Mouse (Mus musculus) liver, embryonic 13.5 days (tissue): ENCODE measurements around the gene Hk3. TPM values are rescaled to one million over a fixed set of nuclear protein-coding genes. Genes with fewer than 3 reads are reported as not detected.

Experiments
- ATAC-seq: fragments of 200-750 bp; cut with Nextera tagmentation; 2 replicates; pipeline ENCODE4 v1.8.0; 2017; ENCODE audit warnings: low read depth, mild to moderate bottlenecking, moderate number of reproducible peaks, moderate library complexity
- DNase-seq: peaks from one replicate; pipeline ENCODE4 v3.0.0; 2022
- H3K27ac ChIP-seq: fragments of 300-500 bp; sonication (generic); 2 replicates; pipeline ENCODE4 v1.5.1; 2015; ENCODE audit warnings: moderate library complexity, mild to moderate bottlenecking, inconsistent platforms
- H3K27me3 ChIP-seq: fragments of 300-500 bp; sonication (generic); 2 replicates; pipeline ENCODE4 v1.6.1; 2015; ENCODE audit warnings: mild to moderate bottlenecking, inconsistent platforms
- H3K36me3 ChIP-seq: fragments of 300-500 bp; sonication (generic); 2 replicates; pipeline ENCODE4 v1.6.1; 2015; ENCODE audit warnings: mild to moderate bottlenecking, inconsistent platforms
- H3K4me1 ChIP-seq: fragments of 300-500 bp; sonication (generic); replicated peaks from 2 replicates; pipeline ENCODE4 v1.6.1; 2015; ENCODE audit warnings: inconsistent platforms
- H3K4me2 ChIP-seq: fragments of 300-500 bp; sonication (generic); 2 replicates; pipeline ENCODE4 v1.6.1; 2015; ENCODE audit warnings: inconsistent platforms, mild to moderate bottlenecking, moderate library complexity
- H3K4me3 ChIP-seq: fragments of 300-500 bp; sonication (generic); replicated peaks from 2 replicates; pipeline ENCODE4 v1.5.1; 2015; ENCODE audit warnings: mild to moderate bottlenecking, inconsistent platforms
- H3K9ac ChIP-seq: fragments of 300-500 bp; sonication (generic); 2 replicates; pipeline ENCODE4 v1.6.1; 2015; ENCODE audit warnings: mild to moderate bottlenecking, inconsistent platforms
- H3K9me3 ChIP-seq: fragments of 300-500 bp; sonication (generic); replicated peaks from 2 replicates; pipeline ENCODE4 v1.6.1; 2016; ENCODE audit warnings: inconsistent platforms
- WGBS: fragments of 180-500 bp; shearing (Covaris S2); methylation state at CpG from one replicate; pipeline ENCODE4 v1.1.7; 2015; ENCODE audit not compliant: insufficient replicate concordance; 5-methylcytosine and 5-hydroxymethylcytosine counted together
- polyA plus RNA-seq: library from polyadenylated mRNA; unstranded; fragments of >200 nt; fragmentation: Nextera tagmentation; extraction: Ambion mirVana; gene quantifications from 2 replicates; pipeline ENCODE4 v1.2.1, GENCODE M21; 2015

The Hk3 gene
- polyA plus RNA-seq, 1 experiment from 2014 or later, result 3.7 TPM

DNA sequence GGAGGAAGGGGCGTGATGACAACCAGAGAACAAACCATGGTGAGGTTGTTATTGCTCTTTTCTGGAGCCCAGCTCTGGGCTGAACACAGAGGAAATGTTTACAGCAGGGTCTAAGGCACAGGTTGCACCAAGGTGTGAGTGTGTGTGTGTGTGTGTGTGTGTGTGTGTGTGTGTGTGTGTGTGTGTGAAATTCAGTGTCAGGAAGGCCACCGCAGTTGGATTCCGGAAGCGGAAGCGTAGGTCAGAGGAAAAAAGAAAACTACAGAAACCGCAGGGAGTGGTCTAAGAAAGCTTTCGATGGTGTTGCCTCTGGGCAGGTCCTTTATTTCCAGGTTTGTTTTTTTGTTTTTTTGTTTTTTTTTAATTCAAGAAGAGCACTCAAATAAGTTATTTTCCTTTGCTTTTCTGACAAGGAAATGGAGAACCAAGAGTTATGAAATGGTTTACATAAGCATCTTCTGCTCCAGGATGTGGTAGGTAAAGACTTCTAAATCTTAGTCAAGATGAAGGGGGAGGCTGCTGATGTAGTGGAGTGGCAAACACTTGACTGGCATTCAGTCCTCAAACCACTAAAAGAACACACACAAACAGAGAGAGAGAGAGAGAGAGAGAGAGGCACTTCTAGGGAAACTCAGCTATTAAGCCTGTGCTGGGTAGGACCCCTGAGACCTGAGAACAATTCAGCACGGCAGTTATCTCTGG, 3.1 kb downstream of the Hk3 start:
- H3K36me3 ChIP-seq, result no peaks in the 10 kb centered on the region
- H3K9ac ChIP-seq, result no peak overlapping the region
- H3K9me3 ChIP-seq, result no peaks in the 10 kb centered on the region
- WGBS, result 68% methylated on average over 8 of the region's 8 CpGs
- H3K4me2 ChIP-seq, result no peak overlapping the region
- H3K27ac ChIP-seq, result no peak overlapping the region
- ATAC-seq (no peak), DNase-seq (no peak)
- H3K4me1 ChIP-seq, result 0 out of 2 replicates have a peak, but pooled peaks cover 2% of the 10 kb centered on the region
- H3K4me3 ChIP-seq, result no peak overlapping the region
- H3K27me3 ChIP-seq, result no peaks in the 10 kb centered on the region

DNA sequence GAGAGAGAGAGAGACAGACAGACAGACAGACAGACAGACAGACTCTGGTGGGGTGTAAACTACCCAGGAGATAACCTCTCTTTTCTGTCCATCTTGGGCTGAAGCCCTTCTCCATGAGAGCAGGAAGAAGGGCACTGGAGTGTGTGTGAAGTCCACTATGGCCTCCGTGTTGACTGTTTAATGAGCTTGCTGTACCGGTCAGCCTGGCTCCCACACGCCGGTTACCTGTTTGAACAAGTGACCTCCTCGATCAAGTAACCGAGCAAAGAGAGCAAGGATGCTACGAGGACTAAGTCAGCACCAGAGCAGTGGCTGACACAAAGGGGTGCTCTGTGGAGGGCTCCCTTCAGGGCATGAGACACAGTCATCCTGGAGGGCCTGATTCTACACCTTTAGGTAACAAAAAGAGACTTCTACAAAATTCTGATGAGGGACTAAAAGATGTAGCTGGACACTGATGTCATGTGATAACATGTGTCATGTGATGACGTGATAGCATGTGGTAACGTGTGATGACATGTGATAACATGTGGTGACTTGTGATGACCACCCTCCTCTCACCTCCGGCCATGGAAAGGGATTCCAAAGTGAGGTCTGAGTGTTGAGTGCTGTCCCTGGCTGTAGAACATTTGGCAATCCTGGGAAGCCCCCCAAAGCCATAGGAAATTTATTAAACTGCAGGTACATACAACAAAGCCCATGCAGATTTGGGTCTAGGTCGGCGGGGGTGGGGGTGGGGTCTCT, 3.9 kb downstream of the Hk3 start:
- 63% methylated on average over 12 of the region's 12 CpGs for WGBS
- DNase-seq, result no peak
- H3K4me2 ChIP-seq, result no peak overlapping the region
- no peaks in the 10 kb centered on the region for H3K27me3 ChIP-seq
- H3K9me3 ChIP-seq, result no peaks in the 10 kb centered on the region
- no peak for ATAC-seq
- no peak overlapping the region for H3K4me3 ChIP-seq
- no peaks in the 10 kb centered on the region; the same call in 1 of the 2 replicates for H3K4me1 ChIP-seq
- no peak overlapping the region for H3K27ac ChIP-seq
- no peak overlapping the region for H3K9ac ChIP-seq
- no peaks in the 10 kb centered on the region for H3K36me3 ChIP-seq

DNA sequence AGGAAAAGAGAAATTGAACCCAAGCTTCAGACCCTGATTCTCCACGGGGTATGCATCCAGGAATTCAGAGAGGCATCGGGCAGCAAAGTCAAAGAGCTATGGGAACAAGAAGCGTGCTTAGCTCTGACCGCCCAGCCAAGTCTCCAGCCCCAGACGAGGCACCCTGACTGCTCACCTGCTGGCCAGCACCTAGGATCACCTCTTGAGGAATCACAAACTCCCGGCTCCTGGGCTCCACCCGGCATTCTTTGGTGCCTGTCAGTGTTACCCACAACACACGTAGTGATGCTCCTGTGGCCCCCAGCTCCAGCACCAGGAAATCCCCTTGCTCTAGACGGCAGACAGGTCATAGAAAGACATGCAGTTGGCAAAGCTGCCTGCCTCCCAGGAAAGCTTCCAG, 6.7 kb downstream of the Hk3 start:
- WGBS, result 62% methylated on average over 9 of the region's 9 CpGs
- DNase-seq, result no peak
- no peak overlapping the region for H3K4me3 ChIP-seq
- no peak overlapping the region for H3K27ac ChIP-seq
- H3K4me1 ChIP-seq, result no peaks in the 10 kb centered on the region; the same call in 1 of the 2 replicates
- H3K4me2 ChIP-seq, result no peak overlapping the region
- no peaks in the 10 kb centered on the region for H3K9me3 ChIP-seq
- no peak for ATAC-seq
- no peak overlapping the region for H3K9ac ChIP-seq
- no peaks in the 10 kb centered on the region for H3K36me3 ChIP-seq
- no peaks in the 10 kb centered on the region for H3K27me3 ChIP-seq

DNA sequence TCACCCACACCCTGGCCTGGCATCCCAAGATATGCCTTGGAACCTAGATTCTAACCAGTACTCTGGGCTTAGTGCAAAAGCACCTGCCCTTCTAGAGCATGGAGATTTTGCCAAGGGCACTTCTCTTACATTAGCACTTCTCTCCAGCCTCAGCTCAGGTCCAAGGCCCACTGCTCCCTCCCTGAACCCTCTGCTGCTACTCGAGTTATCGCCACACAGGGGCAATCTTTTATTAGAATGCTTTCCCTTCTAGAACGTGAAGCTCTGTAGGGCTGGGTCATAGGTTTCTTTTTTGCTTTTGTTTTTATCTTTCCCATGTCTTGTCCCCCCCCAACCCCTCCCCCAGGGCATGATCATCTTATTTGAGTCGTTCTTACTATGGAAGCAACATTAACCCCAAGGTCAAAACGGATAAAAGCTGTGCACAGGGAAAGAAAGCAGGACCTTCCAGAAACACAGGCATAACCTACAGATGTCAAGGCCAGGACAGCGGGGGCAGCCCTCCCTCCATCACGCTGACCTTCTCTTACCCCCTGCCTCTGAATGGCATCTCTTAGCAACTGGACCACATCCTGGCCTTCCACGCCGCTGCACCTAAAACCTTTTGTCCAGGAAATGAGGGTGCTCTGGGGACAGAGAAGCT, 7.4 kb downstream of the Hk3 start:
- Histone ChIP-seq H3K36me3 (no peaks in the 10 kb centered on the region), H3K4me1 (no peaks in the 10 kb centered on the region; the same call in 1 of the 2 replicates), H3K9me3 (no peaks in the 10 kb centered on the region), H3K27ac (no peak overlapping the region), H3K4me3 (no peak overlapping the region), H3K27me3 (no peaks in the 10 kb centered on the region), H3K4me2 (no peak overlapping the region), H3K9ac (no peak overlapping the region)
- ATAC-seq (no peak), DNase-seq (no peak)
- 33% methylated on average over 9 of the region's 9 CpGs for WGBS

DNA sequence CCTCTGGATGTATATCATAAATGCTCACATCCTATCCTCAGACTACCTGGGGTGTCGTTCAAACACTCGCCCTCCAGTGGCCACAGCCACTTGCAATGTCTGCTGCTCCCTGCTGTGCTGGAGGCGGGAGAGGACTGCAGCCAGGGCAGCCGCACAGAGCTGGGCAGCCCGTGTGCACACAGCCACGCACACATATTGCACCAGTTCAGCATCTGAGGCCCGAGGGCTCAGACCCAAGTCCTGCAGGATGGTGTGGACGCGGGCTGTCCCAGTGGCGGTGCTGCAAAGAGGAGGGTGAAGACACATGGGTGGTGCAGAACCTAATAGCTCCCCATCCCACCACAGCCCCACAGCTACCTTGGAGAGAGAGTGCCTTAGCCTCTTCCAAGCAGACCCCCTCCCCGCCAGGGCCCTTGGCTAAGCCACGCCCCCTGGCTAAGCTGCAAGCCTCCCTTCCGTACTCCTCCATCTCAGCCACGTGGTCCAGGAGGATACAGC, 9.2 kb downstream of the Hk3 start:
- 14% methylated on average over 14 of the region's 14 CpGs for WGBS
- no peak overlapping the region for H3K9ac ChIP-seq
- H3K9me3 ChIP-seq, result no peaks in the 10 kb centered on the region
- H3K4me1 ChIP-seq, result no peaks in the 10 kb centered on the region; the same call in 1 of the 2 replicates
- ATAC-seq (no peak), DNase-seq (no peak)
- H3K27ac ChIP-seq, result no peak overlapping the region
- H3K36me3 ChIP-seq, result no peaks in the 10 kb centered on the region
- H3K4me3 ChIP-seq, result no peak overlapping the region
- H3K27me3 ChIP-seq, result no peaks in the 10 kb centered on the region
- no peak overlapping the region for H3K4me2 ChIP-seq

DNA sequence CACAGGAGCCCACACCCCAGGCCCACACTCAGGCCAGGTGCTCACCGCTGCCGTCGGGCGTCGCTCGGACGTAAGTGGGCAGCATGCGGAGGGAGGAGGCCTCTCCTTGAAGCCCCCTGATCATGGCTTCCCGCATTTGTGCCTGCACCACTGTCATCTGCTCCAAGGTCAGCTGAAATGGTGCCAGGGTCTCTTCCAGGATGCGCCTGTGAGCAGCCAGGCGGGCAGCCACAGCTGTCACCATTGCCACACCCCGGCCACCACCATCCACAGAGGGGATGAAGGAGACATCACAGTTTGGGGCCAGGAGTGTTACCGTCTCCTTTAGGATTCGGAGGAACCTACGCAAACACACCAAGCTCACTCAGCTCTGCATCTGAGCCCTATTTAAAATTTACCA, 10.1 kb downstream of the Hk3 start:
- no peaks in the 10 kb centered on the region for H3K27me3 ChIP-seq
- 78% methylated on average over 15 of the region's 15 CpGs for WGBS
- H3K36me3 ChIP-seq, result no peaks in the 10 kb centered on the region
- H3K4me1 ChIP-seq, result no peaks in the 10 kb centered on the region; the same call in 1 of the 2 replicates
- no peaks in the 10 kb centered on the region for H3K9me3 ChIP-seq
- no peak overlapping the region for H3K4me3 ChIP-seq
- no peak overlapping the region for H3K4me2 ChIP-seq
- no peak overlapping the region for H3K9ac ChIP-seq
- ATAC-seq, result no peak
- no peak for DNase-seq
- no peak overlapping the region for H3K27ac ChIP-seq

DNA sequence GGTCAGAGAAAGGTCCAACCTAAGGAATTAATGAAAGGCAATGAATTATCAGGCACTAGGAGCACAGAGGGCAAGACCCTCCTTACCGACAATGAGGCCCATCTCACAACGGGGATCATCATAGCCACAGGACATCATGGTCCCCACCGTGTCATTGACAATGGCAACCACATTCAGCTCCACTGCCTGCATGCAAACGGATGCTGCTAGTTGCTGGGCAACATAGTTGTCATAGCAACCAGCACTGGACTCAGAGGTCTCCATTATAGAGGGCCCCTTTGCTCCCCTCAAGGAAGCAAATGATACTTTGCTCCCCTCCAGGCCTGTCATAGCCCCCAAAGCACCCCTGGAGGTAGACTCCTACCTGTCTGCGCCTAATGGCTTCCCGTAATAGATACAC, 12.6 kb downstream of the Hk3 start:
- 68% methylated on average over 6 of the region's 6 CpGs for WGBS
- Histone ChIP-seq H3K4me3 (no peak overlapping the region), H3K9me3 (no peaks in the 10 kb centered on the region), H3K27ac (no peak overlapping the region), H3K4me2 (no peak overlapping the region), H3K27me3 (no peaks in the 10 kb centered on the region), H3K9ac (no peak overlapping the region), H3K36me3 (no peaks in the 10 kb centered on the region), H3K4me1 (no peaks in the 10 kb centered on the region; the same call in 1 of the 2 replicates)
- no peak for DNase-seq
- no peak for ATAC-seq

DNA sequence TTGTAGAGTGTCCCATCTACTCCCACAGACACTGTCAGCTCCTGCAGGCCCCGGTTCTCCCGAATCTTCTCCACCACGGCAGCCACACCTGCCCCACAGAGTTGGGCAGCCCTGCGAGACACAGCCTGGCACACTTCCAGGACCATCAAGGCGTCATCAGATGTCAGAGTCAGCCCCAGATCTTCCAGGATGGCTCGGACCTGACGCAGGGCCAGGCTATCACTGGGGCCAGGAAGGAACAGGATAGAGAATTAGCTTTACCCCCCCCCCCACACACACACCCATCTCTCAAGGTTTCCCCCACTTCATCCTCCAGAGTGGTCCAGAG, 14.8 kb downstream of the Hk3 start:
- 66% methylated on average over 7 of the region's 7 CpGs for WGBS
- H3K4me2 ChIP-seq, result no peak overlapping the region
- DNase-seq, result no peak
- no peak overlapping the region for H3K9ac ChIP-seq
- H3K4me3 ChIP-seq, result no peak overlapping the region
- H3K36me3 ChIP-seq, result no peaks in the 10 kb centered on the region
- H3K27ac ChIP-seq, result no peak overlapping the region
- no peaks in the 10 kb centered on the region for H3K27me3 ChIP-seq
- no peak for ATAC-seq
- no peaks in the 10 kb centered on the region for H3K9me3 ChIP-seq
- H3K4me1 ChIP-seq, result no peaks in the 10 kb centered on the region

DNA sequence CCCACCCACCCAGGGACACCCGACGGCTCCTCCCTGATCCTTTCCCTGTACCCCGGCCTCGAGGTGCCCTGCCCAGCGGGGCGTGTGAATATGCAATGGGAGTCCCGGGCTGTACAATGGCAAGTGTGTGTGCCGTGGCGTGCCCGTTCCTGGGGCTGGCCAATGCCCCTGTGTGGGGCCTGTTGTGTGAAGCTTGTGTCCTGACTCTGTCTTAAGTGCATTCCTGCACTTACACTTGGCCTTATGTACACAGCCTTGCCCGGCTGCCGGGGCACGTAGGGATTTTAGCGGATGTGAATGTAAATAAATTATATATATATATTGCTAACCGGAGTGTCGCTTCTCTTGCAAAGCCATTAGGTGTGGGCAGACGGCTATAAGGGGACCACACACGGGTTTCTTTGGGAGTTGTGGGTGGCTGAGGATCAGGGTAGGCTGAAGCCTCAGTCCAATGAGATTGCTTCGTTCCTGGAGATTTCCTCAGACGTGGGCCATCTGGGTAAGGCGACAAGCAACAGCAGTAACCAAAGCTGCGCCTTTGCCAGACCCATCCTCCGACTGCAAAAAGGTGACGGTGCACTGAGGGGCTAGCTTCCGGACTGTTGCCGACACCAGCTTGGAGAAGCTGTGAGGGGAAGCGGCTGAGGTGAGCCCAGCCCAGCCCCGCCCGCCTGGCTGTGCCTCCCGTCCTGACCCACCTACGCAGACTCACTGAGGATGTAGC, 15.3 kb downstream of the Hk3 start:
- Histone ChIP-seq H3K4me1 (no peaks in the 10 kb centered on the region), H3K4me2 (no peak overlapping the region), H3K36me3 (no peaks in the 10 kb centered on the region), H3K9me3 (no peaks in the 10 kb centered on the region), H3K27me3 (no peaks in the 10 kb centered on the region), H3K27ac (no peak overlapping the region), H3K9ac (no peak overlapping the region), H3K4me3 (no peak overlapping the region)
- WGBS, result 68% methylated on average over 31 of the region's 31 CpGs
- no peak for ATAC-seq
- no peak for DNase-seq

DNA sequence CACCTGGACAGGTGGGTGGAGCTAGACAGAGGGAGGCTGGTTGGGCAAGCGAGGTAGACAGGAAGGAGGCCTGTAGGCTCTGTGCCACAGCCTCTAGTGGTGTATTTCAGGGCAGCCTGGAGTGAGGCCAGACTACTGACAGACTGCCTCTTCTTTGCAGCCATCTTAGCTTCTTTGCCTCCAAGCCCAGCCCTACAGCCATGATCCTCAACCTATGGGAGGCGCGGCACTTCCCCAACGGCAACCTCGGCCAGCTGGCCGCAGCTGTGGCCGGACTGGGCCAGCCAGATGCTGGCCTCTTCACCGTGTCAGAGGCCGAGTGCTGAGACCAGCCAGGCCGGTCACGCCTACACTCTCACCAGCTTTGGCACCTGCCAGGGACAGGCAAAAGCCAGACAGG, 16.5 kb downstream of the Hk3 start:
- ATAC-seq (no peak), DNase-seq (no peak)
- H3K9ac ChIP-seq, result no peak overlapping the region
- H3K4me1 ChIP-seq, result no peaks in the 10 kb centered on the region
- no peak overlapping the region for H3K4me2 ChIP-seq
- H3K27me3 ChIP-seq, result no peaks in the 10 kb centered on the region
- H3K4me3 ChIP-seq, result no peak overlapping the region
- WGBS, result 73% methylated on average over 11 of the region's 11 CpGs
- no peak overlapping the region for H3K27ac ChIP-seq
- no peaks in the 10 kb centered on the region for H3K9me3 ChIP-seq
- no peaks in the 10 kb centered on the region for H3K36me3 ChIP-seq

DNA sequence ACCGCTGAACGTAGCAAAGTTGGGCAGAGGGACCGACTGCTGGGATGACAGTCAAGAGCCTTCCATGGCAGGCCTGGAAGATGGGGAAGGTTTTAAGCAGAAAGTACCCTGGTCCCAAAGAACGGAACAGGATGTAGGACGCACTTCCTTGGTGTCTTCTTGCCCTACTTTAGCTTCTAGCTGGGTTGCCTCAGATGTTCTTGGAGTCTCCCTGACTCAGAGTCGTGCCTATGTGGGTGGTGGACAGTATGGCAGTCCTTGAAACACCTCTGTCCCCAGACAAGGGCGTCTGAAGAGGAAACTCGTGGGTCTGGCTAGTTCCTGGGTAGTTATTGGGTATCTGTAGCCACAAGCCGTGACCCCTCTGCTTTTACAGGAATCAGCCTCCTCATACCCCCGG, 19.1 kb downstream of the Hk3 start:
- no peak overlapping the region for H3K27ac ChIP-seq
- ATAC-seq (no peak), DNase-seq (no peak)
- WGBS, result 45% methylated on average over 10 of the region's 10 CpGs
- no peaks in the 10 kb centered on the region for H3K9me3 ChIP-seq
- H3K36me3 ChIP-seq, result no peaks in the 10 kb centered on the region
- no peaks in the 10 kb centered on the region for H3K27me3 ChIP-seq
- H3K4me3 ChIP-seq, result no peak overlapping the region
- H3K4me2 ChIP-seq, result no peak overlapping the region
- no peak overlapping the region for H3K9ac ChIP-seq
- no peaks in the 10 kb centered on the region for H3K4me1 ChIP-seq
